Mouse (Mus musculus): ENCODE results near the gene Mfsd11. TPM values are rescaled to one million over a fixed set of nuclear protein-coding genes. Genes with fewer than 3 reads are reported as not detected.

Gene Mfsd11
- polyA plus RNA-seq, 2 experiments, result 35.0 to 46.0 TPM

GRCm38 (mm10) chr11:116850085-116850484 lies 2.2 kb upstream of the Mfsd11 start:
- Histone ChIP-seq H3K9me3 (ENCODE audit: control insufficient read depth, low read length) (no peaks in the 10 kb centered on the region), H3K4me2 (replicated peaks; ENCODE audit: low read depth, low read length, severe bottlenecking) (peak overlapping the region; percentile 76), H3K4me3 (replicated peaks; ENCODE audit: low read length) (peak overlapping the region; percentile 100), H3K27me3 (ENCODE audit: control insufficient read depth, insufficient read depth, low read length) (no peaks in the 10 kb centered on the region), H3K9ac (ENCODE audit: low read depth, low read length, severe bottlenecking) (peak overlapping the region; percentile 95; the same call in 1 of the 2 replicates), H3K36me3 (ENCODE audit: control insufficient read depth, insufficient read depth, low read length) (peaks cover 57% of the 10 kb centered on the region), H3K4me1 (ENCODE audit: control insufficient read depth, insufficient read depth, low read length) (peaks cover 12% of the 10 kb centered on the region), H3K27ac (replicated peaks; ENCODE audit: low read depth, low read length) (no peak overlapping the region)
- 62% methylated on average over 4 of the region's 4 CpGs for WGBS
- DNase-seq (ENCODE audit: low spot score), result no peak
- ATAC-seq (ENCODE audit: low FRiP score, low read depth), result no peak
- no peak for TF ChIP-seq POLR2A (IDR thresholded peaks at IDR 0.05; ENCODE audit: borderline replicate concordance, extremely low read depth, insufficient read depth, insufficient read length)

- ATAC-seq (ENCODE audit: low FRiP score, low read depth) (no peak), DNase-seq (ENCODE audit: low spot score) (no peak)
- H3K4me2 ChIP-seq (replicated peaks; ENCODE audit: low read depth, low read length, severe bottlenecking), result peak overlapping the region; percentile 76
- no peak for TF ChIP-seq POLR2A (IDR thresholded peaks at IDR 0.05; ENCODE audit: borderline replicate concordance, extremely low read depth, insufficient read depth, insufficient read length)
- H3K27me3 ChIP-seq (ENCODE audit: control insufficient read depth, insufficient read depth, low read length), result no peaks in the 10 kb centered on the region
- peak overlapping the region; percentile 95 for H3K9ac ChIP-seq (ENCODE audit: low read depth, low read length, severe bottlenecking)
- no peaks in the 10 kb centered on the region for H3K9me3 ChIP-seq (ENCODE audit: control insufficient read depth, low read length)
- H3K27ac ChIP-seq (replicated peaks; ENCODE audit: low read depth, low read length), result no peak overlapping the region
- peaks cover 57% of the 10 kb centered on the region for H3K36me3 ChIP-seq (ENCODE audit: control insufficient read depth, insufficient read depth, low read length)
- peak overlapping the region; percentile 100 for H3K4me3 ChIP-seq (replicated peaks; ENCODE audit: low read length)
- WGBS, result 38% methylated on average over 6 of the region's 6 CpGs
- peaks cover 12% of the 10 kb centered on the region for H3K4me1 ChIP-seq (ENCODE audit: control insufficient read depth, insufficient read depth, low read length)
These were observed 1.3 kb upstream of the Mfsd11 start for GRCm38 (mm10) chr11:116850833-116851477.

GRCm38 (mm10) chr11:116851576-116852290 lies 507 bp upstream of the Mfsd11 start:
- DNase-seq (ENCODE audit: low spot score) (no peak), ATAC-seq (ENCODE audit: low FRiP score, low read depth) (no peak)
- WGBS, result under 1% methylated on average over 23 of the region's 29 CpGs
- Histone ChIP-seq H3K9me3 (ENCODE audit: control insufficient read depth, low read length) (no peaks in the 10 kb centered on the region), H3K27me3 (ENCODE audit: control insufficient read depth, insufficient read depth, low read length) (no peaks in the 10 kb centered on the region), H3K36me3 (ENCODE audit: control insufficient read depth, insufficient read depth, low read length) (peaks cover 53% of the 10 kb centered on the region), H3K4me2 (replicated peaks; ENCODE audit: low read depth, low read length, severe bottlenecking) (peak overlapping the region; percentile 76), H3K4me3 (replicated peaks; ENCODE audit: low read length) (peak overlapping the region; percentile 100), H3K27ac (replicated peaks; ENCODE audit: low read depth, low read length) (peak overlapping the region; percentile 97), H3K9ac (ENCODE audit: low read depth, low read length, severe bottlenecking) (peak overlapping the region; percentile 95), H3K4me1 (ENCODE audit: control insufficient read depth, insufficient read depth, low read length) (peaks cover 12% of the 10 kb centered on the region)
- no peak for TF ChIP-seq POLR2A (IDR thresholded peaks at IDR 0.05; ENCODE audit: borderline replicate concordance, extremely low read depth, insufficient read depth, insufficient read length)

- 0% methylated on average over 28 of the region's 74 CpGs for WGBS
- peak within 1 kb of the TSS; percentile 95 for H3K9ac ChIP-seq (ENCODE audit: low read depth, low read length, severe bottlenecking)
- H3K27ac ChIP-seq (replicated peaks; ENCODE audit: low read depth, low read length), result peak within 1 kb of the TSS; percentile 97
- peak; percentile 96 for DNase-seq (ENCODE audit: low spot score)
- peak within 1 kb of the TSS; percentile 100 for H3K4me3 ChIP-seq (replicated peaks; ENCODE audit: low read length)
- H3K4me1 ChIP-seq (ENCODE audit: control insufficient read depth, insufficient read depth, low read length), result peaks cover 12% of the 10 kb centered on the region
- TF ChIP-seq POLR2A (IDR thresholded peaks at IDR 0.05; ENCODE audit: borderline replicate concordance, extremely low read depth, insufficient read depth, insufficient read length), result peak; percentile 100
- H3K36me3 ChIP-seq (ENCODE audit: control insufficient read depth, insufficient read depth, low read length), result peaks cover 45% of the 10 kb centered on the region
- H3K9me3 ChIP-seq (ENCODE audit: control insufficient read depth, low read length), result no peaks in the 10 kb centered on the region
- peak within 1 kb of the TSS; percentile 76 for H3K4me2 ChIP-seq (replicated peaks; ENCODE audit: low read depth, low read length, severe bottlenecking)
- H3K27me3 ChIP-seq (ENCODE audit: control insufficient read depth, insufficient read depth, low read length), result no peaks in the 10 kb centered on the region
- ATAC-seq (ENCODE audit: low FRiP score, low read depth), result peak; percentile 86
These were observed 761 bp downstream of the Mfsd11 start, which contains the start of gene Srsf2 for GRCm38 (mm10) chr11:116852891-116853511. Gene Srsf2 (minus strand): TSS chr11:116853094.

GRCm38 (mm10) chr11:116853512-116853928 lies 1.3 kb downstream of the Mfsd11 start:
- ATAC-seq (ENCODE audit: low FRiP score, low read depth) (peak; percentile 90), DNase-seq (ENCODE audit: low spot score) (peak; percentile 97)
- Histone ChIP-seq H3K9ac (ENCODE audit: low read depth, low read length, severe bottlenecking) (peak overlapping the region; percentile 95), H3K4me2 (replicated peaks; ENCODE audit: low read depth, low read length, severe bottlenecking) (peak overlapping the region; percentile 76), H3K27ac (replicated peaks; ENCODE audit: low read depth, low read length) (peak overlapping the region; percentile 97), H3K36me3 (ENCODE audit: control insufficient read depth, insufficient read depth, low read length) (peaks cover 40% of the 10 kb centered on the region), H3K4me3 (replicated peaks; ENCODE audit: low read length) (peak overlapping the region; percentile 100), H3K4me1 (ENCODE audit: control insufficient read depth, insufficient read depth, low read length) (peaks cover 12% of the 10 kb centered on the region), H3K27me3 (ENCODE audit: control insufficient read depth, insufficient read depth, low read length) (no peaks in the 10 kb centered on the region), H3K9me3 (ENCODE audit: control insufficient read depth, low read length) (no peaks in the 10 kb centered on the region)
- WGBS, result 1% methylated on average over 32 of the region's 36 CpGs
- no peak for TF ChIP-seq POLR2A (IDR thresholded peaks at IDR 0.05; ENCODE audit: borderline replicate concordance, extremely low read depth, insufficient read depth, insufficient read length)

All from limb, embryonic 14.5 days (tissue).